Mouse (Mus musculus) erythroblast, embryonic 14.5 days (primary cell): ENCODE data around the gene Zfp865.

ENCODE experiments used
- GATA1 ChIP-seq: IDR thresholded peaks from 2 replicates; pipeline ENCODE4 v1.6.1; 2012; ENCODE audit warnings: low read length, inconsistent platforms, mixed read lengths
- TAL1 ChIP-seq: IDR thresholded peaks from 3 replicates; pipeline ENCODE4 v1.6.1; 2012; ENCODE audit warnings: low read length, inconsistent platforms, mixed read lengths

- TF ChIP-seq GATA1 (no peak), TAL1 (no peak)
Observed at GRCm38 (mm10) chr7:5052931-5053343, 32.8 kb downstream of the Zfp865 start.
